Mouse (Mus musculus) lung, embryonic 14.5 days (tissue): Measurements from ENCODE around the gene Gins2. TPM values are rescaled to one million over a fixed set of nuclear protein-coding genes. Genes with fewer than 3 reads are reported as not detected.
A peak's percentile ranks its signal among the peaks of the same experiment; 100 is the strongest.

ENCODE experiments used
- ATAC-seq: fragments of 200-750 bp; cut with Nextera tagmentation; 2 replicates; pipeline ENCODE4 v1.8.0; 2017; ENCODE audit warnings: mild to moderate bottlenecking, moderate TSS enrichment, moderate library complexity; ENCODE audit not compliant: insufficient read depth
- DNase-seq: peaks from one replicate; pipeline ENCODE4 v3.0.0-alpha.2; 2015
- H3K27ac ChIP-seq: fragments of 300-500 bp; sonication (generic); 2 replicates; pipeline ENCODE4 v1.5.1; 2014; ENCODE audit warnings: low read depth, mild to moderate bottlenecking, moderate library complexity
- H3K27me3 ChIP-seq: fragments of 300-500 bp; sonication (generic); 2 replicates; pipeline ENCODE4 v1.6.1; 2014; ENCODE audit warnings: low read length, control low read depth; ENCODE audit not compliant: insufficient read depth
- H3K36me3 ChIP-seq: fragments of 300-500 bp; sonication (generic); 2 replicates; pipeline ENCODE4 v1.6.1; 2014; ENCODE audit warnings: control low read depth; ENCODE audit not compliant: insufficient read depth
- H3K4me1 ChIP-seq: fragments of 300-500 bp; sonication (generic); 2 replicates; pipeline ENCODE4 v1.6.1; 2014; ENCODE audit warnings: antibody characterized with exemption, control low read depth; ENCODE audit not compliant: insufficient read depth
- H3K4me2 ChIP-seq: fragments of 300-500 bp; sonication (generic); 2 replicates; pipeline ENCODE4 v1.6.1; 2014; ENCODE audit warnings: mild to moderate bottlenecking
- H3K4me3 ChIP-seq: fragments of 300-500 bp; sonication (generic); 2 replicates; pipeline ENCODE4 v1.5.1; 2014; ENCODE audit warnings: low read depth, low read length
- H3K9ac ChIP-seq: fragments of 300-500 bp; sonication (generic); 2 replicates; pipeline ENCODE4 v1.6.1; 2014
- H3K9me3 ChIP-seq: fragments of 300-500 bp; sonication (generic); 2 replicates; pipeline ENCODE4 v1.6.1; 2016; ENCODE audit warnings: low read depth, low read length, control low read depth
- CTCF ChIP-seq: IDR thresholded peaks from 2 replicates; pipeline ENCODE4 v1.5.1; 2016; ENCODE audit warnings: antibody characterized with exemption, low read depth
- WGBS: fragments of 180-500 bp; shearing (Covaris S2); extraction: QIAGEN DNeasy Blood & Tissue Kit; methylation state at CpG from one replicate; pipeline ENCODE4 v1.1.7; 2014; 5-methylcytosine and 5-hydroxymethylcytosine counted together
- polyA plus RNA-seq: library from polyadenylated mRNA; unstranded; fragments of >200 nt; fragmentation: Nextera tagmentation; extraction: Ambion mirVana; gene quantifications from 2 replicates; pipeline ENCODE4 v1.2.1, GENCODE M21; 2014

The Gins2 gene
- polyA plus RNA-seq, 1 experiment from 2014 or later = 139 TPM

DNA sequence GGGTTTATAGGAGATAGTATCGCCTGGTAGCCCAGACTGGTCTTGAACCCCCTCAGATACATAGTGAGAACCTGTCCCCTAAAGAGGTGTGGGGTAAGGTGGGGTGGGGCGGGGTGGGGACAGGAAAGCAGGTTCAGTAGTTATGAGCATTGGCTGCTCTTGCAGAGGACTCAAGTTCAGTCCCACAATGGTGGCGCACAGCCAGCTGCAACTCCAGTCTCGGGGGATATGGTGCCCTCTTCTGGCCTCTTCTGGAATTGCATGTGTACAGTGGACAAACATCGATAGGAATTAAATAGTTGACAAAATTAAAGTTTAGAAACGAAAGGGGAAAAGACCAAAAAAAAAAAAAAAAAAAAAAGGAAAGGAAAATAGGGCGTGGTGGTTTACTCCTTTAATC lies 10.4 kb upstream of the Gins2 start:
- no peak for ATAC-seq
- peak; percentile 78 for TF ChIP-seq CTCF
- DNase-seq = peak; percentile 87
- no peak overlapping the region for H3K9ac ChIP-seq
- no peak overlapping the region for H3K4me3 ChIP-seq
- H3K9me3 ChIP-seq = no peaks in the 10 kb centered on the region
- H3K27me3 ChIP-seq = no peaks in the 10 kb centered on the region
- no peak overlapping the region for H3K4me2 ChIP-seq
- no peaks in the 10 kb centered on the region for H3K36me3 ChIP-seq
- no peak overlapping the region for H3K27ac ChIP-seq
- WGBS = 55% methylated on average over 7 of the region's 7 CpGs
- peaks cover 5% of the 10 kb centered on the region for H3K4me1 ChIP-seq

DNA sequence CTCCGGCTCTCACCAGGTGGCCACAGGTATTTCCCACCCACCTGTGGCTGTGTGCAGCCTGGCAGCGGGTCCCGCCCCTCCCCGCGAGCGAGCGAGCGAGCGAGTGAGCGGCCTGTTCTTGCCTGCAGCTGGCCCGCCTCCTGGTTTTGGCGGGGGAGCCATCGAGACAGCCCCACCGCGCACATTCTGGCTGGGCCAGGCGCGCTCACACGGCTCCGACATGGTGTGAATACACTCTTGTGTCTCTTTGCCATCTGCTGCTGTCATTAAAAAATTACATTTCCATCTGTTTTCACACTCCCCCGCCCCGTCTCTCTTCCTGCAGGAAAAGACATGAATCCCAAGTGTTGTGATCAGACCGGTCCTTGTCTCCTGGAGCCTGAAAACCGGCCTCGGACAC lies 9.5 kb upstream of the Gins2 start:
- no peak for TF ChIP-seq CTCF
- no peaks in the 10 kb centered on the region for H3K36me3 ChIP-seq
- 12% methylated on average over 24 of the region's 24 CpGs for WGBS
- ATAC-seq = peak; percentile 36
- H3K9ac ChIP-seq = peak overlapping the region; percentile 18
- H3K4me2 ChIP-seq = peak overlapping the region; percentile 56
- H3K4me1 ChIP-seq = peaks cover 5% of the 10 kb centered on the region
- peak; percentile 73 for DNase-seq
- peak overlapping the region; percentile 14; the same call in 1 of the 2 replicates for H3K4me3 ChIP-seq
- H3K27me3 ChIP-seq = no peaks in the 10 kb centered on the region
- H3K9me3 ChIP-seq = no peaks in the 10 kb centered on the region
- H3K27ac ChIP-seq = no peak overlapping the region

DNA sequence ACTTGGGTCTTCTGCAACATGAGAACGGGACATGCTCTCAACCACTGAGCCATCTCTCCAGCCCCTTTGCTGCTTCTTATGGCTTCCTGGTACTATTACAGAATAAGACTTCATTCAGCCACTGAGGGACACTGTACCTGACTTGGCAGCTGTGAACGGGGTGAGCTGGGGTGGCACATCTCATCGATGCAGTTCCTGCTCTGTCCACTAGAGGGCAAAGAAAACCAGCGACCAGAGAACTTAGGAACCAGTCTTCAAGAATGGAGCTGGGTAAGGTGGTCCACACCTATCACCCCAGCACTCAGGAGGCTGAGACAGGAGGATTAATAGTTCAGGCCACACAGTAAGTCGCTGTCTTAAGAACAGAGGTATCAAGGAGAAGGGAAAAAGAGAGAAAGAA lies 6.9 kb upstream of the Gins2 start:
- H3K27me3 ChIP-seq = no peaks in the 10 kb centered on the region
- TF ChIP-seq CTCF = peak; percentile 95
- H3K4me1 ChIP-seq = peaks cover 5% of the 10 kb centered on the region
- DNase-seq (peak; percentile 81), ATAC-seq (no peak)
- 12% methylated on average over 5 of the region's 5 CpGs for WGBS
- H3K36me3 ChIP-seq = no peaks in the 10 kb centered on the region
- no peak overlapping the region for H3K27ac ChIP-seq
- H3K9me3 ChIP-seq = no peaks in the 10 kb centered on the region
- H3K9ac ChIP-seq = no peak overlapping the region
- H3K4me2 ChIP-seq = no peak overlapping the region
- no peak overlapping the region for H3K4me3 ChIP-seq

DNA sequence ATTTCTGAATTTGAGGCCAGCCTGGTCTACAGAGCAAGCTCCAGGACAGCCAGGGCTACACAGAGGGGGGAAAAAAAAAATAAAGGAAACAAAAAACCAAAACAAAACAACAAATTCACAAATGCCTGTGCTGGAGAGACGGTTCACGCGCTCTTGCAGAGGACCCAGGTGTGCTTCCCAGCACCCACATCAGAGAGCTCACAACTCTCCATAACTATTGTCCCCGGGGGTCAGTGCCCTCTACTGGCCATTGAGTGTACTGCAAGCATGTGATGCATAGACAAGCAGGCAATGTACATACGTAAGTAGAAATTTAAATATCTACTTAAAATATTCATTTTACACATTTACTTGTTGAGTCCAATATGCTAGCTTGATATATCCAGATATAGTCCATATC lies 5.5 kb upstream of the Gins2 start:
- Histone ChIP-seq H3K4me2 (no peak overlapping the region), H3K4me1 (peaks cover 5% of the 10 kb centered on the region), H3K36me3 (no peaks in the 10 kb centered on the region), H3K27ac (no peak overlapping the region), H3K27me3 (no peaks in the 10 kb centered on the region), H3K9ac (no peak overlapping the region), H3K9me3 (no peaks in the 10 kb centered on the region), H3K4me3 (no peak overlapping the region)
- DNase-seq (no peak), ATAC-seq (no peak)
- 85% methylated on average over 5 of the region's 5 CpGs for WGBS
- peak; percentile 59 for TF ChIP-seq CTCF

DNA sequence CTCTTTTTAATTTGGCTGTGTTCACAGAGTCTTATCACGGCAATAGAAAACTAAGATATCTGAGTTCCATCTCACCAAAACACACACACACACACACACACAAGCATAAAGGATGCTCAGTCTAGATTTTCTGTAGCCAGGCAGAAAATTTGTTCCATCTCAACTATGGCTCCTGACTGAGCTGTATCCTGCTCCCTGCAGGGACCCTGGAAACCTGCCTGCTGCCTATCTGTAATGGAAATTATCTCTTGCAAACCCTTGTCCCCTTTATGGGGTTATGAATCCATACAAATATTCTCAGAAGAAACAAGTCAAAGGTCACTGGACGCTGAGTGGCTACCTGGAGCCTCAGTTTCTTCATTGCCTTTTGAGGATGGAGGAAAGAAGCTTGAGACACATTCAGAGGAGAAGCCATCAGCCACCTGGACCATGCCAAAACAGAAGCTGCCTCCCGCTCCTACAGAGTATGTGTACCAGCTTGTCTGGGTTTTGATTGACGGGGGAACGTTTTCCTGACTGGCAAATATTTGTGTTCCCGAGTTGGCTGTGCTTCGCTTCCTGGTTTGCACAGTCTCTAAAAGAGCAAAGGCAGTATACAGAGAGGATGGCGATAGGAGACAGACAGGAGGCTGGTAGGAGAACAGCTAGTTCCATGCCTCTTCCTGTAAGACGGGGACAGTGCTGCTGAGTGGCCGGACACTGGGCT lies 2.6 kb upstream of the Gins2 start:
- H3K9ac ChIP-seq = no peak overlapping the region
- no peak overlapping the region for H3K4me2 ChIP-seq
- peaks cover 4% of the 10 kb centered on the region; the same call in 1 of the 2 replicates for H3K36me3 ChIP-seq
- no peak overlapping the region for H3K27ac ChIP-seq
- no peak for TF ChIP-seq CTCF
- H3K9me3 ChIP-seq = no peaks in the 10 kb centered on the region
- no peaks in the 10 kb centered on the region for H3K27me3 ChIP-seq
- 42% methylated on average over 10 of the region's 10 CpGs for WGBS
- ATAC-seq (no peak), DNase-seq (no peak)
- peaks cover 4% of the 10 kb centered on the region for H3K4me1 ChIP-seq
- no peak overlapping the region for H3K4me3 ChIP-seq

DNA sequence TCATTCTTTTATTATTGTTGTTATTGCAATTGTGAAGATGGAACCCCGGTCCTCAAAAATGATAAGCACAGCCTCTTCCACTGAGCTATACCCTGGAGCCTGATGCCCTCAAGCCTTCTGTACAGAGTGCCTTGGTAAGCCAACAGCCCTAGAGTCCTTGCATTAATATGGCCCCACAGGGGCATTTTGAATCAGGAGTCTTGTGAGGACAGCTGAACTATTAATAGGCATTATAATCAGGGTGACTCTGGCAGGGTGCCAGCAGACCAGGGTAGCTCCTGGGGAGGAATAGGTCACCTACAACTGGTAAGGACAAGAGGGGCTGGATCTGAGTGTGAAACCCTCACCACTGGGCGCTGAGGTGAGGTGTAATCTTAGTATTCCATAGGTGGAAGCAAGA lies 817 bp upstream of the Gins2 start:
- Histone ChIP-seq H3K9me3 (no peaks in the 10 kb centered on the region), H3K4me2 (peak overlapping the region; percentile 61), H3K36me3 (peaks cover 19% of the 10 kb centered on the region), H3K27ac (peak overlapping the region; percentile 48; the same call in 1 of the 2 replicates), H3K4me3 (peak overlapping the region; percentile 34), H3K9ac (peak overlapping the region; percentile 33; the same call in 1 of the 2 replicates), H3K4me1 (peaks cover 4% of the 10 kb centered on the region), H3K27me3 (no peaks in the 10 kb centered on the region)
- no peak for TF ChIP-seq CTCF
- DNase-seq (peak; percentile 35), ATAC-seq (no peak)
- WGBS = 53% methylated on average over 2 of the region's 2 CpGs

DNA sequence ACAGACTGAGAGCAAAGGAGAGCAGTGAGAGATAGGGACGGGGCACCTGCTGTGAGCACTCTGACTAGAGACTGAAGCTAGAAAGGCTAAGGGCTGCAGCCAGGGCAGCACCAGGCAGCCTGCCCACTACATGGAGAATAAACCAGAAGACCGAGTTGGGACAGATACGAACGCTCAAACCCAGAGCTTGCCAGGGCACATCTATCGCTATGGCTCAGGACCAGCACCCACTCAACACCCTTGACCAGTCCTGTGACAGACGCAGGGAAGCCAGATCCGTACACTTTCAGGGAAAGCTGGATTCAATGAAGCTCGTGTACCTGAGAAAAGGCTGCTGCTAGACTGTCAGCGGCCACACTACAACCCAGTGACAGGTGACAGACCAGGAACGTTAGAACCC lies 3.6 kb downstream of the Gins2 start:
- 86% methylated on average over 10 of the region's 10 CpGs for WGBS
- Histone ChIP-seq H3K9me3 (no peaks in the 10 kb centered on the region), H3K27me3 (no peaks in the 10 kb centered on the region), H3K4me1 (peaks cover 4% of the 10 kb centered on the region; the same call in 1 of the 2 replicates), H3K27ac (no peak overlapping the region), H3K9ac (no peak overlapping the region), H3K4me3 (no peak overlapping the region), H3K36me3 (peaks cover 55% of the 10 kb centered on the region), H3K4me2 (no peak overlapping the region)
- ATAC-seq = no peak
- DNase-seq = no peak
- no peak for TF ChIP-seq CTCF

DNA sequence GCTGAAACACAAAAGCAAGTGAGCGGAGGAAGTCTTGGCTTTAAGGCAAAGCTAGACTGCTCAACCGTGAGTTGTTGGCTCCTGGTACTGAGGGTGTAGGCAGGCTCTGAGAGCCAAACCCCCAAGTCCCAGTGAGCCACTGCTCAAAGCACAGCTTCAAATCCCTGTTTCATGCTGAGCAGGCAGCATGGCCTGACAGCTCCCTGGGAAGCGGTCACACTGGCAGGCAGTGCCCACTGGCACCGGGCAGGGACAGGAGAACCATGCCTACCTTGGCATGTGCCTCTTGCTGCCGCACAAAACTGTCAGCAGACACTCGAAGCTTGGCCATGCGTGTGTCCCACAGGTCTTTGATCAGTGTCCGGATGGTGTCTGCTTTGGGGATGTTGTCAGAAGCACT lies 7.3 kb downstream of the Gins2 start:
- H3K4me1 ChIP-seq = no peaks in the 10 kb centered on the region
- DNase-seq (no peak), ATAC-seq (no peak)
- H3K4me3 ChIP-seq = no peak overlapping the region
- no peaks in the 10 kb centered on the region for H3K9me3 ChIP-seq
- TF ChIP-seq CTCF = no peak
- no peak overlapping the region for H3K4me2 ChIP-seq
- H3K27me3 ChIP-seq = no peaks in the 10 kb centered on the region
- 90% methylated on average over 8 of the region's 8 CpGs for WGBS
- peaks cover 88% of the 10 kb centered on the region for H3K36me3 ChIP-seq
- H3K27ac ChIP-seq = no peak overlapping the region
- H3K9ac ChIP-seq = no peak overlapping the region
